Mouse (Mus musculus) colon, adult 2 months (tissue): Measurements from ENCODE around the gene Actr10. TPM values are rescaled to one million over a fixed set of nuclear protein-coding genes. Genes with fewer than 3 reads are reported as not detected.

Experiments
- polyA plus RNA-seq: library from polyadenylated mRNA; depleted of rRNA; stranded (reverse); fragments of >200 nt; gene quantifications from 2 replicates; pipeline ENCODE4 v1.2.3, GENCODE M21; 2012; rRNA removed

Actr10 gene
- 9.4 and 10.6 TPM in 2 replicates for polyA plus RNA-seq

GRCm38 (mm10) chr12:70937571-70938384 lies at the start of gene Actr10:
TSS of gene Actr10 (plus strand) at chr12:70937857.

DNA sequence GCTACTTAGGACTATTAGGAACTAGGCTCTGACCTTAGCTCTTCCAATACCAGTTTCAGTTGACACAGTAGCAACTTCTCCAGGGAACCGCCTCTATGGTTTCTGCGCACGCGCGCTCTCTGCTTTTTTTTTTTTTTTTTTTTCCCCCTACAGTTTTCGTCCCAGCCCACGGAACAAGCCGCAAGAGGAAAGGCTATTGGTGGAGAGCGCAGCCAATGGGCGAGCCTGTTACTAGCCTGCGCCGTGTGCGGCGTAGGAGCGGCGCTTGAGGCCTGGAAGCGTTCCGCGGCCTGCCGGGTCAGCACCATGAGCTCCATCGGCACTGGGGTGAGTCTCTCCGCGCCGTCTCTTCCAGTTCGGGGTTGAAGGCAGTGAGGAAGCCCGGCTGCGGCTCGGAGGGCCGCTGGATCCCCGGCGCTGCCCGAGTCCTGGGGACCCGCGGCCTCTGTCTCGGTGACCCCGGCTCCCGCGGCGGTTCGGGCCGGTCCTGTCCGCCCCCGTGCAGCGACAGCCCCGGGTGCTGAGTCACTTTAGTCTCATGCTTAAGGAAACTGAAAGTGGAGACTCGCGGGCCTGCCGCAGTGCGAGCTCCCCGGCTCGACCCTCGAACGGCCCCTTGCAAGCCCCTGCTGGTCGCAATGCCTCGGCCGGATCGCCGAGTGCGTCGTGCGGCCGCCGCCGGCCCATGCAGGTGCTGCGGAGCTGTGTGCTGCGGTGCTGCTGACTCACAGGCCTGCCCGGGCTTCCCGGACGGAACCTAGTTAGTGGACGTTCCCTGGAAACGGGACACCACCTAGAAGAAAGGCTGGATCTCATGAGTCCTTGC lies 37.0 kb downstream of the Actr10 start, which contains the start of gene Psma3:
Psma3 (plus strand) TSS at position 181 of the 826 bp plus-strand sequence.

Other genes starting within 250 kb of the Actr10 start
- gene Frmd6, start 112.3 kb upstream of the Actr10 start, polyA plus RNA-seq: 9.9 and 10.4 TPM in 2 replicates
- gene Psma3, start 36.8 kb downstream of the Actr10 start, polyA plus RNA-seq: 7.6 and 9.1 TPM in 2 replicates
- 2.5 and 2.7 TPM in 2 replicates for gene Arid4a, start 78.1 kb downstream of the Actr10 start, polyA plus RNA-seq
- gene Tomm20l, start 173.6 kb downstream of the Actr10 start, polyA plus RNA-seq: not detected in 2 replicates
- gene Timm9, start 198.8 kb downstream of the Actr10 start, polyA plus RNA-seq: 6.0 and 7.7 TPM in 2 replicates
- gene 2700049A03Rik, start 199.0 kb downstream of the Actr10 start, polyA plus RNA-seq: 1.3 and 1.5 TPM in 2 replicates